Mouse (Mus musculus) spleen, postnatal 4 days (tissue): ENCODE measurements around the gene Fam69a.
"Not testable (repeated sequence)": the region's sequence is repeated elsewhere in the genome, so short reads cannot be mapped to it uniquely, and the experiment has no call there.

ENCODE experiments used
- DNase-seq, 2 experiments: peaks; one replicate each; pipeline ENCODE4 v3.0.0; 2022; ENCODE audit warnings: low spot score in 2 of 2

Gene Fam69a

DNA sequence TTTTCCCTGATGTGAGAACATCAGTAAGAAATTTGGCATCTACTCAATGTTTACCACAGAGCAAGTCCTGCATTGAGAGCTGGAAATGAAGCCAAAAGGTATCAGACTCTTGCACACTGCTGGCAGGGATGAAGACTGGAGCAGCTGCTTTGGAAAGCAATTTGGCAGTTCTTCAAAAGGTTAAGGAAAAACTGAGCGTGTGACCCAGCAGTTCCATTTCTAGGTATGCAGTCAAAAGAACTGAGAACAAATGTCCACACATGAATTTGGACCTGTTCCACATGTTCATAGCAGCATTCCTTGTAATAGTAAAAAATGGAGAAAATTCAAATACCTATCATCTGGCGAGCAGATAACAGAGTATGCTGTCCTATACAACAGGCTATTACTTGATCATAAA lies 39.3 kb downstream of the Fam69a start:
- no peak for DNase-seq

DNA sequence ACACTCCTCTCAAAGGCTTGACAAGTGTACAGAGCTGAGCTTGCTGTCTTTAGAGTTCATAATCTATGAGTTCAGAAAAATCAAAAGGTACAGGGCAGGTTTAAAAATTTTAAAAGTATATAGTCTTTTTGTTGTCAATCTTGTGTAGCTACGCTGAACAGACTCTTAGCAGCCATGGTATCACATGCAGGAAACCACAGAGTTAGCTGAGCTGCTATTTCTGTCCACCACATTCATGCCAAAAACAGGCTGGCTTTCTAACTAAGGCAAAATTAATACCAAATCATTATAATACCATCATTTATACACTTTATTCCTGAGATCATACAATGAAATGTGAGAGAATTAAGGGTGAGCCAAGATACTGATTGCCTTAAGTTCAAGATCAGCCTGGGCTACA lies 40.4 kb downstream of the Fam69a start:
- DNase-seq = no peak

DNA sequence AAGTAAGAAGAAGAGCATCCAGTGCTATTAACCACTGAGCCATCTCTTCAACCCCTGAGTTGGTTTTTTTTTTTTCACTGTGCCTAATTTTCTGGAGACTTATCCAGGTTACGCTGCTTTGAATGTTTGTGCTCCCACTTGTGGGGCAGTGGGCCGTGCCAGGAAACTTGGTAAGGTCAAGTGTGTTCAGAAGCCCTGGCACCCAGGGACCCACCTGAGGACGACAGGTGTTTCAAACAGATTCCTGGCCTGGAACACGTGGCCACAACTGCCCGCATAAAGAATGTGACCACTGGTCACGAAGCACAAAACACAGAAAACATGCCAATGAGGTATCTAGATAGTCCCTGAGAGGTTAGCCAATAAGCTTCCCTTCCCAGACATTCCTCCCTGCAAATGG lies 43.4 kb downstream of the Fam69a start:
- no peak for DNase-seq

DNA sequence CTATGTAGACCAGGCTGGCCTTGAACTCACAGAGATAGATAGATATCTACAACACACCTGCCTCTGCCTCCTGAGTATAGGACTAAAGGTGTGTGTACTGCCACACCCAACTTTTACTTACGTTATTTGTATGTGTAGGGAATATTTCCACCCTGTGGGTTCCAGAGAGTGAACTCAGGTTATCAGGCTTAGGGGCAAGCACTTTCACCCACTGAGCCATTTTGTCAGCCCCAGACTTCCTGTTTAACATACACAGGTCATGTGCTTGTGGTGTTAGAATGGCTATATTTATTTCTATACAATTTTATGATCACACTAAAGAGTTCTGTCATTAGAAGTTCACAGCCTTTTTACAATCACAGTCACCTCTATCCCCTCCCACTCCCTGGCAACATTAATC lies 43.9 kb downstream of the Fam69a start:
- no peak for DNase-seq

DNA sequence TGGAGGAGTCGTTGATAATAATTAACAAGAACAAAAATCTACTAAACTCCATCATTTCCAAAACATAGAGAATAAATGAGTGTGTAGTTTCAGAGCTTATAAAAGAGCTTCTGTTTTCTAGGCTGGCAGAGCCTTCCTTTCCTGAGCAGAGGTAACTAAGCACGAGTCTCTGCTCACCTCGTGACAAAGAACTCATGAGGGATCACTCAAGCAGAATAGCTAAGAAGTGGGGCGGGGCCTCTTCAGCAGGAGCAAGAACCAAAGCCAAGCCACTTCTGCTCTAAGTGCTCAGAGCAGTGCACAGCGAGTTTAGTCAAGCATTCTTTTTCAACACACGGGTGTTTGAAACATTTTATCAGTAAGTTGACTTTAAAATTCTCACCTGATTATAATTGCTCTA lies 45.7 kb downstream of the Fam69a start:
- DNase-seq = no peak

DNA sequence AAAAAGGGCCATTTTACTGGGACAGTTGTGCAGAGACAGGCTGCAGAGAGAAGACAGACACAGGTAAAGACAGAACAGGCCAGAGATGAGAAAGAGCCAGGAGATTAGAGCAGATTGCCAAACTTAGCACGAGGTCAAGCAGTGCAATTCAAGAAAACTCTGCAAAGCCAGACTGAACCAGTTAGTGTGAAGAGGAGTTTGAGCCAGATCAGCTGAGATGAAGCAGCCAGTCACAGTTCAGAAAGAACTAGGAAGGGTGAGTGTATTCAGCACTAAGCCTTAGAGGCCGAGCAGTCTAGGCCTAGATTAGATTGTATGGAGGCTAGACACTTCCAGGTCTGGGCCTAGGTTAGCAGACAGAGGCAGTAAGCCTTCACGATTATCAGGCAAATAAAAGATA lies 47.2 kb downstream of the Fam69a start:
- no peak for DNase-seq

- no peak for DNase-seq
Measured at GRCm38 (mm10) chr5:107938886-107939285, 48.0 kb downstream of the Fam69a start.

- not testable (repeated sequence) for DNase-seq
Measured at GRCm38 (mm10) chr5:107938483-107938882, 48.4 kb downstream of the Fam69a start.

DNA sequence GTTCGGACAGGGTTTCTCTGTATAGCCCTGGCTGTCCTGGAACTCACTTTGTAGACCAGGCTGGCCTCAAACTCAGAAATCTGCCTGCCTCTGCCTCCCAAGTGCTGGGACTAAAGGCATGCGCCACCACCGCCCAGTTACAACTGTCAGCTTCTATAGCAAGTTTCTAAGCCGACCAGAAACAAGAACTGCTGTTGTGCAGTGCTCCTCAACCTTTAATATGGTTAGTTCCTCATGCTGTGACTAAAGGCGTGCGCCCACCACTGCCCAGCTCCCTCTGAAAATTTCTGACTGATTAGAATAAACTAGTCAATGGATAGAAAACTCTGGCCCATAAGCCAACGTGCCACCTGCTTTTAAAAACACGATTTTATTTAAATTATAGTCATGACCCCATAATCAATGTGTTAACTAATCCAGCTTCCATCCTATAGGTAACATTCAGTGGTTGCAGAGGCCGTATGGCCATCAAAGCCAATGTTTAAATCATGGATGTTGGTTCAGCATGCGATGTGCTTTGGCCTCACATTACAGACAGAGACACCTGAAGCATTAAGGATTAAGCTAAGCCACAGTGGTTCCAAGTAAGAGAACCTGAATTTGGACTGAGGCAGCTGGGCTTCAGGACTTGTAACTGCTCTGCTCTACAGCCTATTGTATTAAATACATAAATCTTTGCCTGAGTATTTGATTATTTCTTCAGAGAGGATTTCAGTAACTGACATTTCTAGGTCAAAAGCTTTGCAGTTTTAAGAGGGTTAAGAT lies 50.1 kb downstream of the Fam69a start:
- no peak for DNase-seq

GRCm38 (mm10) chr5:107934770-107935543 lies 51.9 kb downstream of the Fam69a start:
- DNase-seq = no peak

DNA sequence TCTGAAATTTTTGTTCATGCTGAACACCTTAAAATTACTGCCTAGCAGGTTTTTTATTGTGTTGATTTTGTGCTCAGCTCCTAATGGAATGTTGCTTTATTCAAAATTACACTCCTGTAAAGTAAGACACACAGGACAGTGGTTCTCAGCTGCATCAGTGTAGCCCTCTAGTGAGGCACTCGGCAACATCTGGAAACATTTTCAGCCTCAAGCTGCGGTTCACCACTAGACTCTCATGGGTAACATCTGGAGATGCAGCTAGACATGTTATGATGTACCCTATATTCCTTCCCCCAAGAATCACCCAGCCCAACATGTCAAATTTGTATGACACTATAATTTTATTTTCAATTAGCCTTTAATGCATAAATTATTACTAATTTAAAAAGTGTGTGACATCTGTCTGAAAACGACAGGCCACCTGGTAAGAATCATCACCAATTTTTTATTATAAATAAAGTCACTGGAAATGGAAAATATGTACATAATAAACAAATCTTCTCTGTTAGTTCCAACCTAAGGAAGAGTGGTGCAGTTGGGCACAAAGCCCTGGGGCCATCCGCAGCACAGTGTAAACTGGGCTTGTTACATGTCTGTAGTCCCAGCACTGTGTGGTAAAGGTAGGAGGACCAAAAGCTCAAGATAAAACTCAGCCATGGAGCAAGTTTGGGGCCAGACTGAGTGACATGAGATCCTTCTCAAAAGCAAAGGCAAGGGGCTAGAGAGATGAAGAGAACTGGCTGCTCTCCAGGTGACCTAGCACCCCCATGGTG lies 53.5 kb downstream of the Fam69a start:
- DNase-seq = no peak

- DNase-seq = no peak
Measured at GRCm38 (mm10) chr5:107932556-107932955, 54.3 kb downstream of the Fam69a start.

- peak in 1 of 2 experiments; percentile 30 for DNase-seq
Measured at GRCm38 (mm10) chr5:107926550-107927249, 60.2 kb downstream of the Fam69a start.

- no peak for DNase-seq
Measured at GRCm38 (mm10) chr5:107924564-107924963, 62.3 kb downstream of the Fam69a start.

DNA sequence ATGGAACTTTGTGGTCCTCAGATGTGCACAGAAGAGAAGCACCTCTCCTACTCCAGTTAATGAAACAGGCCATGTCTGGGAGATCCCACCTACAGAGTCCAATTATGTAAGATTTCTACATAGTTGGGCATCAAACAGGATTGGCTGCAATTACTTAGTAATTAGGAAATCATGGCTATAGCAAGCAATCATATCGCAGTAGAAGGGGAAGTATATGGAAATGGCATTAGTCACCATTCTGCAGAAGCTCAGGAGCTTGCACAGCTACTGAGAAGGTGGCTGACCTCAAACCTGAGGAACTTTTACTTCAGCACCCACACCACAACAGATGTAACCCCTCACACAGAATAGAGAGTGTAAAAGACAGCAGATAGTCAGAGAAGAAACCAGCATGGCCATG lies 64.0 kb downstream of the Fam69a start:
- DNase-seq = no peak

DNA sequence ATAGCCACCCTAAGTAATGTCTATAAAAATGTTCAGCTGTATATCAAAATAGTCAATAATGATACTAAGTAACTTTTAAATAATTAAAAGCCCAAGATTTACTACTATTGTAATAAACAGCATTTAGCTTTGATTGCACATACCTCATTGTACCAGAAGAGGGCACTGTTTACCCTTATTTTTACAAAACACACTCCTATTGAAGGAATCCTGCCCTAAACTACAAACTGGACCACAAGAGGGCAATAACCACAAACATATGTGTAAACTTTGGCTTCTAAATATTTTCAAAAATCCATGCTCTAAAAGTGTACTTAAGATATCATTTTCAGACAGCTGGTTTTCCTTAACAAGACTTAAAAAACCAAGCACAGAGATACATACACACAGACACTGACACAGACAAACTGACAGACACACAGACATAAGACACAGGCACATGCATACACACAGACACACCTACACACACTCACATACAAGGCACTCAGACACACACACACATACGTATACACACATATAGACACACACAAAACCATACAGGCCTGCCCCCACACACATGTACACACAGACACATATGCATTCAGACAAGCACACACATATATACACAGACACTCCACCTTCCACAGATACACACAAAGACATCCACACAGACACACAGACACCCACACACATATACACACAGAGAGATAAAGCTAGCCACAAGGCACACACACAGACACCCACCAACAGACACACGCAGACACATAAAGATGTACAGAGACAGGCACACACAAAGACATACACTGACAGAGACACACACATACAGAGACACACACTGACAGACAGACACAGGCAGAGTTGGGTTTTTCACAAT lies 65.3 kb downstream of the Fam69a start:
- peak in 1 of 2 experiments; percentile 41 for DNase-seq

DNA sequence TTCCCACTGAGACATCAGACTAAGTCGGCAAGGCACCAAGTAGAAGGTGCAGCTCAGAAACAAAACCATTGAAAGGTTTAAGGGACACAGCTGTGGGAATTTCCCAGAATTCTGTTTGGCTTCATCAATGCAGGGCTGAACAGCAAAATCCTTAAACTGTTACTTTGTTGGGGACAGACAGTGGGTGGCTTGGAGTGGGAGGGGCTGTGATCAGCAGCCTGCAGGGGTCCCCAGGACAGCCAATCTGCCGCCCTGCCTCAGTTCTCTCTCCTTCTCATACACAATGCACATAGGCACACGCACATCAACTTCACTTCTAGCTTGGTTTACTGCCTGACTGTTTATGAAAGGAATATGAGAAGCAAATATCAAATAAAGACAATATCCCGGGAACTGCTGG lies 71.6 kb downstream of the Fam69a start:
- DNase-seq = no peak

- DNase-seq = no peak
Measured at GRCm38 (mm10) chr5:107911012-107911411, 75.9 kb downstream of the Fam69a start.

- no peak for DNase-seq
Measured at GRCm38 (mm10) chr5:107910084-107910616, 76.7 kb downstream of the Fam69a start.

DNA sequence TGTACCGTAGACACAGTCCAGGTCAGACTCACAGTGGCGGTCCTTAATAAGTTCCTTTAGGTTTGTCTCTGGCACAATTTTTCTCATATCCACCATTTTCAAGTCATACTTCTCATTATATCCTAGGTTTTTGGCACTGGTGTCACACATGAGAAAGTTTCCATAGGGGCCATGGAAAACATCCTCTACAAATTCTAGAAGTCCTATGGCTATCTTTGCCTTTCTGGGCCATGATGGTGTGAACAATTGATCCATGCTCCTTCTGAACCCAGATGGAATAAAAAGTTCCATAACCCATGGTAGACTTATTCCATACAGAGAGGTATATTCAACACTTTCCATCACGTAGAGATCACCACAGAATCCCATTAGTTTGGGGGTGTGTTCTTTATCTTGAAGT lies 77.2 kb downstream of the Fam69a start:
- DNase-seq = no peak
